Mouse (Mus musculus): Measurements from ENCODE around the gene Uqcrq.
"Not testable (repeated sequence)": the region's sequence is repeated elsewhere in the genome, so short reads cannot be mapped to it uniquely, and the experiment has no call there.

Gene Uqcrq

DNA sequence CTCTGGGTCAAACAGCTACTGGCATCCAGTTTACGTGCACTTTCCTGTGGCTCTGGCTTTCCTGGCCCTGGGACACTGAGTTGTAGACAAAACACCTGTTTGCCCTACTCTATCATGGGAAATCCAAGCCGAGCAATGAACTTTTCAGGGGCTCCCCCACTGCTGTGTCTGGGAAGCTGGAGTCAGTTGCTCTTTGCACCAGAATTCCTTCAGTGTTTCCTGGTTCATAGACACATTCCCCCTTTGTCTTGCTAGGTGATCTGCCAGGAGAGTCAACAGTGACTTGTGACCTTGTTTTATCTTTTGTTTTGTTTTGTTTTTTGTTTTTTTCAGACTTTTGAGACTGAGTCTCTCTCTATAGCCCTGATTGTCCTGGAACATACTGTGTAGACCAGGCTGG, 20.7 kb upstream of the Uqcrq start:
- DNase-seq (ENCODE audit: low read depth): no peak

DNA sequence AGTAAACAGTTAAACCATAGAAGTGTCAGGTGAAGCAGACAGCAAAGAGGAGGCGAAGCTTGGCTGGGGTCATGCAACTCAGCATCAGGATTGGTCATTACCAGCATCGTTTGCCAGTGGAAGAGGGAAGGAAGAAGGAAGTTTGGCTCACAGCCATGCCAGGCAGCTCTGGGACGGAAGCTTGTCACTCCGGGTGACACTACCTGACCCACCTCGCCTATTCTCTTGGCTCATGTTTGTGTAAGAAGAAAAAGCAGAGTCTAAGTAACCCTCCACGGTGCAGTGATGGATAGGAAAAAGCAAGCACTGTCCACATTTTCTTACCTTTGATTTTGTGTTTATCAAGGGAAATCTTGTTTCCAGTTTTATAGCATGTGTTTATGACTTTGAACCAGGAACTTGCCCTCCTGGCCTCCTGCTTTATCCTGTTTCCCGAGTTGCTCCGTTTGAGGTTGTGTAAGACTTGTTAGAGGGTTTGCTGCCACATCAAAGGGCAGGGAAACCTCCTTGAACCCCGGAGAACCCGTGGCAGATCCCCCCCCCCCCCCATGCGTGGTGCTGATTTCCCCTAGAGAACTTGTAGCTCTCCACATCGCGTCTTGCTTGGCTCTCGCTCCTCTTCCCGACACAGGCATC, 19.6 kb upstream of the Uqcrq start:
- DNase-seq (ENCODE audit: low read depth): peak; percentile 52

DNA sequence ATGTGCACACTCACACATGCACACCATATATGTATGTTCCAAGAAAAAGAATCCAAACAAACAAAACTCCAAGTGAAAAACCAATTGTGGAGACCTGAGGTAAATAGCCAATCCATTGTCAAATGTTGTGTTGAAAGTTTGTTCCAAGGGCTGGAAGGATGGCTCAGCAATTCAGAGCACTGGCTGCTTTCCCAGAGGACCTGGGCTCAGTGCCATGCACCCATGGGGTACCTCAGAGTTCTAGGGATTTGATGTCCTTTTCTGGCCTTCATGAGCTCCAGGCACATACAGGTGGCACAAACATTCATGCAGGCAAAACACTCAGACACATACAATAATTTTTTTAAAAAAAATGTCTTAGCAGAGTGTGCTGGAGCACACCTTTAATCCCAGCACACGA, 17.9 kb upstream of the Uqcrq start:
- no peak for DNase-seq (ENCODE audit: low read depth)

- DNase-seq (ENCODE audit: low read depth): no peak
Observed at GRCm38 (mm10) chr11:53447996-53448395, 17.4 kb upstream of the Uqcrq start.

DNA sequence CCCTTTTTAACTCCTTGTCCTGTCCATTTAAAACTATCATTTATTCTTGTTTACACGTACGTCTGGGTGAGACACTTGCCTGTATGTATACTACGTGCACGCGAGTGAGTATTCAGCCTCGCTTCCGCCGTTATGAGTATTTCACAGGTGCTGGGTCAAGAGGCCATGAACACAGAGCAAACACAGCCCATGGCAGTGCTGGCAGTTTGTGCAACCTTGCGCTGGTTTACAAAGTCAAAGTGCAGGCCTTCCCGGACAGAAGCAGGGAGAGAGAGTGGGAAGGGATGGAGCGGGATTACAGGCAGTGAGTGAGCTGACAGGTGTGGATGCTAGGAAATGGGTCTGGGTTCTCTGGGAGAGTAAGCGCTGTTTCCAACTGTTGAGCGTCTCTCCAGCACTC, 15.6 kb upstream of the Uqcrq start:
- DNase-seq (ENCODE audit: low read depth): no peak

DNA sequence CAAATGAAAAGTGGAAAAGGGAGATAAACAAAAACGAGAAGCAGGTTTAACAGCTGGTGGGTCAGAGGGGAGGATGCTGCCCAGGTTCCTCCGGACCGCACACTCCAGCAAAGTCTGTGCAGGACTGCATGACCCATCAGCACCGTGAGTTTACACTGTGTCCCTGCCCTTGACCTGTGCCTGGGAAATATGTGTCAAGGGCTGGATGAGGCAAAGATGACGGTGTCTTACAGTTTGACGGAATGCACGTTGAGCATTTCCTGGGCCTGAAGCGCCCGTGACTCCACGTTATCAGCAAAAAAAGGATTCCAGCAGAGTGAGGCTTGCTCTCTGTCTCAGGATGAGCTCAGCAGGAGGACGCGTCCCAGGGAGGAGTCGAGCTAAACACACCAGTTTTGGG, 14.9 kb upstream of the Uqcrq start:
- DNase-seq (ENCODE audit: low read depth): no peak

GRCm38 (mm10) chr11:53443861-53444260, 13.2 kb upstream of the Uqcrq start:
- peak; percentile 55 for DNase-seq (ENCODE audit: low read depth)

- peak; percentile 66 for DNase-seq (ENCODE audit: low read depth)
Observed at GRCm38 (mm10) chr11:53441921-53442320, 11.3 kb upstream of the Uqcrq start.

GRCm38 (mm10) chr11:53436338-53436737, 5.7 kb upstream of the Uqcrq start:
- no peak for DNase-seq (ENCODE audit: low read depth)

- DNase-seq (ENCODE audit: low read depth): no peak
Observed at GRCm38 (mm10) chr11:53435504-53435903, 4.9 kb upstream of the Uqcrq start.

DNA sequence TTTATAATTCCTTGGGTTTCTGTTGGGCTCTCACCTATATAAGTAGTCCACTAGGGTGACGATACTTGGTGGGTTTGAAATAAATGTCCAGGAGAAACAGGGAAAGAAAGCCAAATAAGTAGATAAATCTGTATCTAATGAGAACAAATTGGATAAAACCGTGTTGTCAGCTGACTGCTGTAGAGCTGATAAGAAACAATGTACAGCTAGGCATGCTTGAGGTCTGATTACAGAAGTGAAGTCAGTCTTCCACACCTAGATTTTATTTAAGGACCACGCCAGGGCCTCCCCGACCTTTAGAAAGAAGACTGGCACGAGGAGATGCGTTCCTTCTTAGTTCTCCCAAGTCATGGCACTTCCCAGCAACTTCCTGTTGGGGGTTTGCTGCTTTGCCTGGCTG, 2.4 kb upstream of the Uqcrq start:
- no peak for DNase-seq (ENCODE audit: low read depth)

- DNase-seq (ENCODE audit: low read depth): no peak
Observed at GRCm38 (mm10) chr11:53431347-53432056, 871 bp upstream of the Uqcrq start.

GRCm38 (mm10) chr11:53430300-53430669, 346 bp downstream of the Uqcrq start:
- DNase-seq (ENCODE audit: low read depth): no peak

DNA sequence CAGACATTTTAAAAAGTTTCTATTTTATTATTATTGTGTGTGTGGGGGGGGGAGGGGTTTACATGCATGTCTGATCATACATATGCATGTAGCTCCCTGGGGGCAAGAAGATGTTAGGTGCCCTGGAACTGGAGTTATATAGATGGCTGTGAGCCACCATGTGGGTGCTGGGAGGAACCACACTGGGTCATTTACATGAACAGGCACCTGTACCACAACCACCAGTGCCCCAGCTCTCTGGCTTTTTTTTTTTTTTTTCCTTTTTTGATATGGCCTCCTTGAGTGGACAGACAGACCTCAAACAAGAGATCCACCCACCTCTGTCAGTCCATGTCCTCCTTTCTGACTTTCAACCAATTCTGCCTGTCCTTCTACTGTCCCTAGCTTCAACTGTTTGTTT, 1.4 kb downstream of the Uqcrq start:
- DNase-seq (ENCODE audit: low read depth): no peak

- no peak for DNase-seq (ENCODE audit: low read depth)
Observed at GRCm38 (mm10) chr11:53428716-53429057, 1.9 kb downstream of the Uqcrq start.

- no peak for DNase-seq (ENCODE audit: low read depth)
Observed at GRCm38 (mm10) chr11:53427993-53428715, 2.5 kb downstream of the Uqcrq start.

DNA sequence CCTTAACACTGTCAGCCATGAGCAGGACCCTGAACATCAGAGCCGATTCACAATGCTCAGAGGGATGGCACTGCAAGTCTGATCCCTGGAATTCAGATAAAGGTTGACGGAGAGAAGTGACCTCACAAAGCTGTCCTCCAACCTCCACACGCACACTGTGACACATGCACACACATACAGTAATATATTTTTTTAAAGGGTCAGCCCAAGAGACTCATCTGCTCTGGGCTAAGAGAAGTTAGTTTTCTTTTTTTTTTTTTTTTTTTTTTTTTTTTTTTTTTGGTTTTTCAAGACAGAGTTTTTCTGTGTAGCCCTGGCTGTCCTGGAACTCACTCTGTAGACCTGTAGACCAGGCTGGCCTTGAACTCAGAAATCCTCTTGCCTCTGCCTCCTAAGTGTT, 3.7 kb downstream of the Uqcrq start:
- DNase-seq (ENCODE audit: low read depth): not testable (repeated sequence)

DNA sequence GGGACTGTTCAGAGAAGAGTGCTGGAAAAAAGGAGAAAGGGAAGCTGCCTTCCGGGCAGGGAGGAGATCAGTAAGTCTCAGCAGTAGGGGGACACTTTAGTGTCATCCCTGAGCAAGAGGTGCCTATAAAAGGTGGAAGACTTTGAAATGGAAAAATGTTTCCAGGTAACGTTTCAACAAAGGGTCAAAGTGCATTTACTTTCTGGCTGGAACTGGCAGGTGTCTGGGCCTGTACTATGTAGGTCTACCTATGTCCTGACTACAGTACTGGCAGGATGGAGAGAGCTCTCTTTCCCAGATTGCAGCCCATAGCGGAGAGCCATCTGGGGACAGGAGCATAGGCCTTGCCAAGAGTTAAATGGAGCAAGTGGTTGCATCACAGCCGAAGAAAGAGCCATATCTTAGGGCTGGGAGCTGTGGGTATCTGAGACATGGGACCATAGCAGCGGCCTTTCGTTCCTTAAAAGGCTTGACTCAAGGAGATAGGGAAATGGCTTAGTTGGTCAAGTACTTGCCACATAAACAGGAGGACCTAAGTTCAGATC, 4.8 kb downstream of the Uqcrq start:
- DNase-seq (ENCODE audit: low read depth): no peak

DNA sequence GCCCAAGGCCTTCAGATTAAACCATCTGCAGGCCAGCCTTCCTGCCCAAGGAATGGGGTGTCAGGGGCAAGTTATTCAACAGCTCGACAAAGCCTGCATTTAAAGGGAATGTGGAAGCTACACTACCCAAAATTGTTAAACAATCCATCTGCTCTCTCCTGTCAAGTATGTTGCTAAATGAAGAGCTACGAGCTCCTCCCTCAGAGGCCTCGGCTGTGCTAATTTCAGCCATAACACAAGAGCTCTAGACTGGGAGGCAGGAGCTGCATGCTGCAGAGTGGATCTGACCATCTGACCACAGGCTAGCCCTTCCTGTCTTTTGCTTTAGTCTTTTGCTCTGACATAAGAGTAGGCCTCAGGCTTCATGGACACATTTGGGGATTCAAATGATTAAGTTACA, 5.4 kb downstream of the Uqcrq start:
- DNase-seq (ENCODE audit: low read depth): no peak

GRCm38 (mm10) chr11:53424826-53425225, 5.8 kb downstream of the Uqcrq start:
- no peak for DNase-seq (ENCODE audit: low read depth)

GRCm38 (mm10) chr11:53423036-53423435, 7.6 kb downstream of the Uqcrq start, which contains the start of gene Leap2:
TSS of gene Leap2 (minus strand) at chr11:53423170.
- no peak for DNase-seq (ENCODE audit: low read depth)

- DNase-seq (ENCODE audit: low read depth): no peak
Observed at GRCm38 (mm10) chr11:53418048-53418447, 12.6 kb downstream of the Uqcrq start.

DNA sequence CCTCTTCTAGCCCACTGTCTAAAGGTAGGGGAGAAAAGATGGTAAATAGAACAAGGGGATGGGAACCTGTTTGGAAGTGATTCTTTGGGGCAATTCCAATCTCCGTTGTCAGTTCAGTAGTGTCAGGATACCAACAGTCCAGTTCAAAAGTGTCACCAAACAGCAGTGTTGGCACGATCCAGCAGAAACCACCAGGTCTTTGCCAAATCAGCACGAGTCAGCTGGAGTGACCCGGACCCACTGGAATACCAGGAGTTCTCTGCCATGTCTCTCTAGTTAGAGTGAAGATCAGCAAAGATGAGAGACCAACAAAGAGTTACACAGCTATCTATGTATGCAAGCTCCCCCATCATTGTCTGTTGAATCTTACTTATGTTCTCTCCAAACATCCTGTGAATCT, 16.8 kb downstream of the Uqcrq start:
- DNase-seq (ENCODE audit: low read depth): no peak

All from naive thymus-derived CD4-positive, alpha-beta T cell, adult 2 months (primary cell).